29 mouse cellular contexts compared by ENCODE assay signal in the genomic region with DNA sequence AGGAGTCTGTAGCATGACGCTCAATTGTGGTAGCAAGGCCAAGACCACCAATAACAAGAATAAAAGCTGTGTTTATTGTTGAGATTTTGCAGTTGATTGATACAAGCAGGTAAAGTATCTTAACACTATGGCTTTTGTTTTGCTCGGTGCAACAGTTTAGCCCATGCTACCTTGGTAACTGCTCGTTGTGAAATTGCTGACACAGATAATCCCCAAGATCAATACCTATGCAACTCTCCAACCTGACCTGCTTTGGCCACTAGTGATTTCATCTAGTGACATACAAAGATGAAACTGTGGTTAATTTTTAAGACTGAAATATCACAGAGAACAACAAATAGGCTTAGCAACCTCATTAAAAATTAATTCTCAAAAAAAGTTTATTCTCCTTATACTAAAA.
"Had no signal": no experiment of that assay in that cellular context is flagged by ENCODE, and none has a peak within 500 bp of the region (broad histone marks: within the 10 kb centered on the region; RNA-seq: fewer than 3 reads in every experiment).

No protein-coding gene starts in this region.

- DNase-seq: cerebellum, adult 2 months; cerebellum, adult 8-10 months; cerebellum, adult 9-10 months; cerebellum, adult 9-11 months; cerebellum, postnatal 10 days; cerebellum, postnatal 14 days; cerebellum, postnatal 25 days; cerebellum, postnatal 36 days; embryo, embryonic 11 days; forebrain, postnatal 0 days; gastrocnemius, adult 2 months; gastrocnemius, postnatal 10 days; gastrocnemius, postnatal 14 days; gastrocnemius, postnatal 25 days; gastrocnemius, postnatal 36 days; heart, adult 11 months; heart, adult 18-20 months; heart, adult 2 months had no signal

- H3K9me3 ChIP-seq: embryonic facial prominence, embryonic 10.5 days; embryonic facial prominence, embryonic 12.5 days; embryonic facial prominence, embryonic 13.5 days; embryonic facial prominence, embryonic 15.5 days; forebrain, embryonic 10.5 days; forebrain, embryonic 12.5 days; forebrain, embryonic 13.5 days; forebrain, embryonic 15.5 days had no signal

- H3K4me2 ChIP-seq: embryonic facial prominence, embryonic 12.5 days; embryonic facial prominence, embryonic 13.5 days; embryonic facial prominence, embryonic 15.5 days; forebrain, embryonic 12.5 days; forebrain, embryonic 13.5 days; forebrain, embryonic 15.5 days had no signal

- H3K27me3 ChIP-seq: embryonic facial prominence, embryonic 12.5 days; embryonic facial prominence, embryonic 13.5 days; embryonic facial prominence, embryonic 15.5 days; forebrain, embryonic 12.5 days; forebrain, embryonic 13.5 days; forebrain, embryonic 15.5 days had no signal

- H3K27ac ChIP-seq: embryonic facial prominence, embryonic 10.5 days; embryonic facial prominence, embryonic 12.5 days; embryonic facial prominence, embryonic 13.5 days; embryonic facial prominence, embryonic 15.5 days; forebrain, embryonic 10.5 days; forebrain, embryonic 12.5 days; forebrain, embryonic 13.5 days; forebrain, embryonic 15.5 days; gastrocnemius, adult 2 months; heart, adult 2 months had no signal

- ATAC-seq: forebrain, embryonic 13.5 days; forebrain, embryonic 14.5 days; forebrain, embryonic 15.5 days; forebrain, embryonic 16.5 days; forebrain, postnatal 0 days had no signal

- H3K4me3 ChIP-seq: embryonic facial prominence, embryonic 10.5 days; embryonic facial prominence, embryonic 12.5 days; embryonic facial prominence, embryonic 13.5 days; embryonic facial prominence, embryonic 15.5 days; erythroblast, embryonic 14.5 days; forebrain, embryonic 10.5 days; forebrain, embryonic 12.5 days; forebrain, embryonic 13.5 days; forebrain, embryonic 15.5 days; gastrocnemius, adult 2 months; heart, adult 2 months had no signal

- H3K9ac ChIP-seq: embryonic facial prominence, embryonic 12.5 days; embryonic facial prominence, embryonic 13.5 days; embryonic facial prominence, embryonic 15.5 days; forebrain, embryonic 12.5 days; forebrain, embryonic 13.5 days; forebrain, embryonic 15.5 days; forebrain, postnatal 0 days had no signal

- H3K4me1 ChIP-seq: embryonic facial prominence, embryonic 10.5 days; embryonic facial prominence, embryonic 12.5 days; embryonic facial prominence, embryonic 13.5 days; embryonic facial prominence, embryonic 15.5 days; forebrain, embryonic 10.5 days; forebrain, embryonic 12.5 days; forebrain, embryonic 13.5 days; forebrain, embryonic 15.5 days had no signal

- H3K36me3 ChIP-seq: embryonic facial prominence, embryonic 10.5 days; embryonic facial prominence, embryonic 12.5 days; embryonic facial prominence, embryonic 13.5 days; embryonic facial prominence, embryonic 15.5 days; forebrain, embryonic 10.5 days; forebrain, embryonic 12.5 days; forebrain, embryonic 15.5 days had no signal
